Mouse (Mus musculus) liver (tissue): ENCODE results near the gene Sap30.
A peak's percentile ranks its signal among the peaks of the same experiment; 100 is the strongest.
"Not testable (repeated sequence)": the region's sequence is repeated elsewhere in the genome, so short reads cannot be mapped to it uniquely, and the experiment has no call there.

Experiments
- DNase-seq: peaks from one replicate; pipeline ENCODE4 v3.0.0-alpha.2; 2020; ENCODE audit warnings: mixed read lengths

The Sap30 gene

GRCm38 (mm10) chr8:57491873-57492272 is 4.2 kb upstream of the Sap30 start:
- DNase-seq: no peak

- no peak for DNase-seq
Measured at GRCm38 (mm10) chr8:57489896-57490295, 2.2 kb upstream of the Sap30 start.

- no peak for DNase-seq
Measured at GRCm38 (mm10) chr8:57489366-57489765, 1.7 kb upstream of the Sap30 start.

GRCm38 (mm10) chr8:57488312-57488765 is 679 bp upstream of the Sap30 start:
- DNase-seq: peak; percentile 93

GRCm38 (mm10) chr8:57486491-57487440 is 894 bp downstream of the Sap30 start:
- DNase-seq: peak; percentile 63

GRCm38 (mm10) chr8:57480606-57481005 is 7.1 kb downstream of the Sap30 start:
- DNase-seq: no peak

- no peak for DNase-seq
Measured at GRCm38 (mm10) chr8:57479700-57480099, 8.0 kb downstream of the Sap30 start.

GRCm38 (mm10) chr8:57478406-57478805 is 9.3 kb downstream of the Sap30 start:
- DNase-seq: no peak

GRCm38 (mm10) chr8:57473751-57474150 is 13.9 kb downstream of the Sap30 start:
- no peak for DNase-seq

GRCm38 (mm10) chr8:57470863-57471262 is 16.8 kb downstream of the Sap30 start:
- no peak for DNase-seq

- no peak for DNase-seq
Measured at GRCm38 (mm10) chr8:57468624-57469023, 19.0 kb downstream of the Sap30 start.

- no peak for DNase-seq
Measured at GRCm38 (mm10) chr8:57463757-57464156, 23.9 kb downstream of the Sap30 start.

- no peak for DNase-seq
Measured at GRCm38 (mm10) chr8:57462839-57463238, 24.8 kb downstream of the Sap30 start.

- no peak for DNase-seq
Measured at GRCm38 (mm10) chr8:57457942-57458341, 29.7 kb downstream of the Sap30 start.

- DNase-seq: no peak
Measured at GRCm38 (mm10) chr8:57457152-57457551, 30.5 kb downstream of the Sap30 start.

- DNase-seq: no peak
Measured at GRCm38 (mm10) chr8:57455765-57456164, 31.9 kb downstream of the Sap30 start, which contains the start of gene Scrg1. TSS of gene Scrg1 (plus strand) at chr8:57455923.

- DNase-seq: no peak
Measured at GRCm38 (mm10) chr8:57453361-57453760, 34.3 kb downstream of the Sap30 start.

GRCm38 (mm10) chr8:57451896-57452295 is 35.8 kb downstream of the Sap30 start:
- DNase-seq: no peak

- no peak for DNase-seq
Measured at GRCm38 (mm10) chr8:57450726-57451125, 36.9 kb downstream of the Sap30 start.

GRCm38 (mm10) chr8:57445901-57446300 is 41.8 kb downstream of the Sap30 start:
- DNase-seq: not testable (repeated sequence)

- no peak for DNase-seq
Measured at GRCm38 (mm10) chr8:57443289-57443688, 44.4 kb downstream of the Sap30 start.

GRCm38 (mm10) chr8:57441556-57441955 is 46.1 kb downstream of the Sap30 start:
- DNase-seq: no peak

GRCm38 (mm10) chr8:57441131-57441530 is 46.5 kb downstream of the Sap30 start:
- DNase-seq: no peak

- no peak for DNase-seq
Measured at GRCm38 (mm10) chr8:57436437-57436796, 51.2 kb downstream of the Sap30 start.
